Mouse (Mus musculus) ES-CJ7 (cell line): ENCODE data around the gene Gpr156.

Experiments used
- DNase-seq: peaks from one replicate; pipeline ENCODE4 v3.0.0; 2011; ENCODE audit warnings: low read depth, low spot score

Gpr156 gene

GRCm38 (mm10) chr16:37916818-37917201 lies 514 bp downstream of the Gpr156 start:
- no peak for DNase-seq

DNA sequence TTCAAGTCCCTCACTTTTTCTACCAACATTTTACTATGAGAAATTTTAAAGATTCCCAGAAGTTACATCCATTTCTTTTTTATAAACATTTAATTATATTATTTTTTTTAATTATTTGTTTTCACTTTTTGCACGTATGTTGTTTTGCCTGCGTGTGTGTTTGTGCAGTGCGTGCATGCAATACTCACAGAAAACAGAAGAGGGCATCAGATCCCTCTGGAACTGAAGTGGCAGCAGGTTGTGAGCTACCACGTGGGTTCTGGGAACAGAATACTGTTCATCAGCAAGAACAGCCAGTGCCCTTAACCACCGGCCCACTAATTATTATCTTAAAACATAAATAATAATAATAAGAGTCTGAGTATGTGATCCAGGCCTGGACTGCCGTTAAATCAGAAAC lies 2.7 kb downstream of the Gpr156 start:
- DNase-seq: peak; percentile 68

DNA sequence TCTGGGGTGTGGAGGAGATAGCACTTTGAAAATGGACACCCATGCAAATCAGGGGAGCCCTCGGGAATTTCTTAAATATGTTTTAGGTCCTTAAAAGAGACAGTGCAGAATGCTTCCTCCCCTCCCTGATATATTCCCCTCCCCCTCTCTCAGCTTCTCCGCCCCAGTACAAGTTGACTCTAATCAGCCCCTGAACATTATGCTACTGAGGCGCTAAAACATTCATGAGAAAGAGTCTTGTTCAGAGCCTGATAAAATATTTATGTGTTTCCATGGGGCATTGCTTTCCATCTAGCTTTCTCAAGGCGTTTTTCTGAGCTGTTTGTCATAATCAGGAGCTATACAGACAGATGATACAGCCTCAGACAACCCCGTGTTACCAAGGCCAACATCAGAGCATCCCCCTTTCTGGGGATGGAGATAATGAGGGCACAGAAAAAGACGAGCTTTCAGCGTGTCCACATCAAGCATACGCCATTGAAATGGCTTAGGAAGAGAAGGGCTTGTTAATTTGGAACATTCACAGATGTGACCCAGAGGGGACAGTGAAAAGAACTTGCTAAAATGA lies 4.6 kb downstream of the Gpr156 start:
- DNase-seq: no peak

DNA sequence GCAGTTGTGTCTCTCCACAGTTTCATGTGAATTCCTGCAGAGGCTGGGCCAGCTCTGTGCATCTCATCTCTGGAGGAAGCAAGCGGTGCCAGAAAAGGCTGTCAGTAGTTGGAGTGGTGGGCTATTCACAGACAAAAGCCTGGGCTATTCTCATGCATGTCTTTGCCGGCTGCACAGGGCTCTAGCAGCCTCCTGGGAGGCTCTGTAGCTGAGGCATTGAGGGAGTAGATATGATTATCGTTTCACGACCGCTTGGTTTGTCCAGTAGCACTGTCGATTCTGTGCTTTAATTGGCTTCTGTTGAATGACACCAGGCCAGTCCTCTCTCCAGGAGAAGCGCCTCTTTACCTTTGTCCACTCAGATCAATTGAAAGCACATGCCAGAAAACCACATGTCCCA lies 9.8 kb downstream of the Gpr156 start:
- DNase-seq: no peak

GRCm38 (mm10) chr16:37927117-37927516 lies 10.8 kb downstream of the Gpr156 start:
- no peak for DNase-seq

DNA sequence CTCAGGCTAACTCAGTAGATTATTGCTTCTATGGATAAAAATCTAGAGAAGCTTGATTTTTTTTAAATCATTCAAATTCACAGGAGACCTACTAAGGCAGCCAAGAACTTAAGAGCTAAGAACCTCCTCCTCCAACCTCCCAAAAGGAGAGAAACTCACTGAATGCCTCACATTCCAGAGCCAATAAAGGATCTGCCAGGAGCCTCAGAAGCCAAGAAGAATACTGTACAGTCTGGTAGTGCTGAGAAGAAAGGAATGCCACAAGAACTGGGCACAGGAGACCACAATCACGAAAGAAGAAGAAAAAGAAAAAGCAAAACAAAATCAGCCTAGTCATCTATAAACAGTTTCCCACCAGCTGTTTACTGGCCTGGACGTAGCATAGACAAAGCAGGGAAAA lies 12.7 kb downstream of the Gpr156 start:
- DNase-seq: no peak

GRCm38 (mm10) chr16:37929626-37930025 lies 13.3 kb downstream of the Gpr156 start:
- peak; percentile 64 for DNase-seq

GRCm38 (mm10) chr16:37934932-37935331 lies 18.6 kb downstream of the Gpr156 start:
- no peak for DNase-seq

- no peak for DNase-seq
Observed at GRCm38 (mm10) chr16:37937276-37937675, 21.0 kb downstream of the Gpr156 start.

DNA sequence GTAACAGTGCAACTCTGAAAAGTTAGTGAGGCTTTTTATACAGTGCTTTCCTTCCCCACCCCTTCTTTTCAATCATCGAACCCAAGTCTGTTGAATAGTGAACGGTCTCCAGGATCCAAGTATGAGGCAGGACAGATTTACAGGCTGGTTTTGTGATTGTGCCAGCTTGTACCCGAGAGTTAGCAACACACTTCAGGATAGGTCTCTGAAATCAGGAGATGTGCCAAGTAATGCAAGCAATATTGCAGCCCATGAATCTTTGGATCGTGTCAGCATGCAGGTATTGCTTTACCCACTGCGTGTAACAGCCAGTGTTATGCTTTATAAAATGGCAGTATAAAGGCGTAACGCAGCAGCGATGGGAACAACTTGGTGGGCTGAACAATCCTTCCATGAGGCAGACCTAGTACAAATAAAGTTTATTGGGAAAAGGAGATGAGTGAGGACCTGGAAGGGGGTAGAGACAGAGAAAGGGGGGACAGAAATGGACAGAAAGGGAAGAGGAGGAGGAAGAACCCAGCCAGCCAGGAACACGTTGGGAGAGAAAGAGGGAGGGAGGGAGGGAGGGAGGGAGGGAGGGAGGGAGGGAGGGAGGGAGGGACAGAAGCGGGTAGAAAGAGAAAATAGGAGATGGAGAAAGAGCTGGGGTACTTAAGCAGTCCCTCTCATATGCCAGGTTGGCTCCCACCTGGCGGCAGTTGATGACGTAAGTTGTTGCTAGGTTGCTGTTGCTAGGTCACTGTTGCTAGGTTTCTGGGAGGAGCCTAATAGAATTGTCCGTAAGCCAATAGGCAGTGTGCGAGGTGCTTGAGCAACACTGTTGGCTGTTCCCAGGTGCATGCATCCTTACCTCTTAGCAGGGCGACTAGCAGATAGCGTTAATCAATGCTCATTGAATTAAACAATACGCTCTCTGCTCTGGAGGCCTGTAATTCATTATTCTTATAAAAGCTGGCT lies 22.1 kb downstream of the Gpr156 start:
- peak; percentile 67 for DNase-seq

GRCm38 (mm10) chr16:37939082-37939863 lies 23.0 kb downstream of the Gpr156 start:
- no peak for DNase-seq

DNA sequence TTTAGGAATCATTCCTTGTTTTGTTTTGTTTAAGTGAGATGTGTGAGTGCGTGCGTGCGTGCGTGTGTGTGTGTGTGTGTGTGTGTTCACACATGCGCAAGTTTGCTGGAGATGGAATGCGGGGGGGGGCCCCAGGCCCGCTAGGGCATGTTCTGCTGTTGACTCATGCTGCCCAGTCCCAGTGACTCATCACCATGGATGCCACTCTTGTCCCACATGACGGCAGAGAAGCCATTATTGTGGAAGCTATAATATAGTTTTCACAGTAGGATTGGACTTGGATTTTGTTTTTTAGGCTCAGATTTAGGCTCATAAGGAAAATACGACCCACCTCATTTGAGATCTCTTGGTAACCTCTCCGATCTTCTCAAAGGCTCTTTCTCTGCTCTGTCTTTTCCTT lies 24.0 kb downstream of the Gpr156 start:
- DNase-seq: no peak

DNA sequence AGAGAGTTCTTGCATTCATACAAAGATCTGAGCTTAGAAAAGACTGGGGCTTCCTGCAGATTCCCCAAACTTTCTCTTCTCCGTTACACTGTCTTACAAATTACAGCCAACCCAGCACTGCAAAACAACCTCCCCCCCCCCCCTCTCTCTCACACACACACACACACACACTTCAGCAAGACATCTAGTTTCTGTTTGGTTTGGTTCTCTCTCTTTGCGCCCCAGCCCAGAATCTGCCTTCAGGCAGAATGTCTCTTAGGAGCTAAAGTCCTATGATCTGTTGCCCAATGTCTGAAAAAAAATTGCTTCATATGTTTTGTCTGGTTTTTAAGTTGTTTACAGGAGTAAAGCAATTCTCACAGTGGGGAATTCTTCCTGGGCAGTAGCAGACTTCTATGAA lies 27.4 kb downstream of the Gpr156 start:
- DNase-seq: no peak

GRCm38 (mm10) chr16:37945031-37945796 lies 28.9 kb downstream of the Gpr156 start:
- DNase-seq: no peak

GRCm38 (mm10) chr16:37947160-37947559 lies 30.9 kb downstream of the Gpr156 start:
- DNase-seq: peak; percentile 53

DNA sequence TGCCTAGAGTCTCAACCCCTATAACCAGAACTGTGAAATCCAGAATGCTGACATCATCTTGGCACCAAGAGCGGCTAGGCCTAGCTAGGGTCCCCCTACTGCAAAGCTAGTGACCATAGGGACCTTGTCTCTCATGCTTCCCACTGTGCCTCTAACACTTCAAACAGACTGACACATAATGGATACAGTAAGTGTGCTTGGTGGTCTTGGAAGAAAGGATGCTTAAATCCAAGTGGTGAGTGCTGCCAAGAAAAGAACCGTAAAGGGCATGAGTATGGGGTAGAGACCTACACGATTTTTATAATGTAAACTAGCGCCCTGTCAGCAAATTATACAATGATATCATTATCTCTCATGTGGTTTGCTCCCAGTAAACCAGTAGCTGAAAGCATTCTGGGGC lies 32.1 kb downstream of the Gpr156 start:
- DNase-seq: no peak

DNA sequence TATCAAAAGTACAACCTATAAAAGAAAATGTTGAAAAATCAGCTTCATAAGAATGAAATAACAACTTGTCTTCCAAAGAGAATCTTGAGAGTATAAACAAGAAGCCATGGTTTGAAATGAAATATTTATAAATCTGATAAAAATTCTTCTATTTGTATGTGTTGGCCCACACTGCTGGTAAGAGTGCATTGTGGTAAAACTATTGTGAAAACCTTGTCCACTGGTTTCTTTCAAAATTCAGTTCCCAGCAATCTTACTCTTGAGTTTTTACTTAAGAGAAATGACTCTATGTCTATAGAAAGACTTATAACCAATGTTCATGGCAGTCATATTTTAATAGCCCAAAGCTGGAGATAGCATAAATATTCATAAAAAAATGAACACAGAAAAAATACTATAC lies 34.9 kb downstream of the Gpr156 start:
- no peak for DNase-seq

DNA sequence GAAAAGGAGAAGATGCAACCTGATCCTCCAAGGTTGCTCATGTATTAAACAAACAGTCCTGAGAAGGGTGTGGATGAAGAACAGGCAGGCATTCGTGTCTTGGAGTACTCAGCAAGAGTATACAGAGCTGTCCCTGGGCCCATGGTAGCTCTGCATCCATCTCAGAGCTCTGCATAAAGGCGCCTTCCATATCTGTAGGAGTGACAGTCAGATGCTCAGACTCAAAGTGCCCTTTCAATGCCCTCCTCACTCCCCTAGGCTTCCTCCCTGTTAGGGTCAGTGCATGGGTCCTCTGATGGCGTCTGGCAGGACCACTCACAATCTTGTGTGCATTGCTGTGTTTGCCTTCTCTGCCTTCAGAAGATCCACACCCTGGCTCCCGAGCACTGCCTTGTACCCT lies 36.9 kb downstream of the Gpr156 start:
- no peak for DNase-seq

DNA sequence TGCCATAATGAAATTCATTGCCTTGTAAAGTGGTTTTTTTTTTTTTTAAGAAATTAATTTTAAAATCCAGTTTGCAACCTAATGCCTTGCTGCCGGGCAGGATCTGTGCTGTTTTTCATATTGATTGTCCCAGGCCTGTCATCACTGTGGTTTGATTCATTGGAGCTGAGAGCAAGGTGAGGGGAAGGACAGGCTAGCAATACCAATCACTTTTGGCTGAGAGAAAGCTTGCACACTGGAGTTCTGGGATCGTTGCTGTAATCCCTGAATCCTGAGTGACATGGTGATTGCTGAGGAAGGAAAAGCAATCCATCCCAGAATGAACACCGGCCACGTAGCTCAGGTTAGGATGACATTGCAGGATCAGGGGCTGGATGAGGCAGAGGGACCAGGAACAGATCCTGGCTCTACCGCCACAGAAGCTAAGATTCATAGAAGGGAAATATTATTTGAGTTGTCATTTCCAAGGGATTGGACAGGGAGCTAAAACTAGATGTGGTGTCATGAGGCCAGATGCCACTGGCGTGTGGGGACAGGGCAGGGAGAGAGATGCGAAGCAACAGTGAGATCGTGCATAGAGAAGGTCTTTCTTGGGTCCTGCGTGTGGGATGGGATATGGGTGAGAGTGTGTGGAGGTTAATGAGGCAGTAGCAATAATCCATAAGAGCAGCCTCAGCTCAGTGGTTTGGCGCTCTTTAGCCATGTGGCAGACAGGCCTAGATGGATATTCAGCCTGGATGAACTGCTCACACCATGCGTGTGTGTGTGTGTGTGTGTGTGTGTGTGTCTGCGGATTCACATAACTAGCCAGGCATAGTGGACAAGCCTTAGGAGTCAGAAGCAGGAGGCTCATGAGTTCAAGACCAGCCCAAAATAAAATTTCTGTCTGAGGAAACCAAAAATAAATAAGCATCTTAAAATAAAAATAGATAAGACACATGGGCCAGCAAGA lies 38.0 kb downstream of the Gpr156 start:
- no peak for DNase-seq

DNA sequence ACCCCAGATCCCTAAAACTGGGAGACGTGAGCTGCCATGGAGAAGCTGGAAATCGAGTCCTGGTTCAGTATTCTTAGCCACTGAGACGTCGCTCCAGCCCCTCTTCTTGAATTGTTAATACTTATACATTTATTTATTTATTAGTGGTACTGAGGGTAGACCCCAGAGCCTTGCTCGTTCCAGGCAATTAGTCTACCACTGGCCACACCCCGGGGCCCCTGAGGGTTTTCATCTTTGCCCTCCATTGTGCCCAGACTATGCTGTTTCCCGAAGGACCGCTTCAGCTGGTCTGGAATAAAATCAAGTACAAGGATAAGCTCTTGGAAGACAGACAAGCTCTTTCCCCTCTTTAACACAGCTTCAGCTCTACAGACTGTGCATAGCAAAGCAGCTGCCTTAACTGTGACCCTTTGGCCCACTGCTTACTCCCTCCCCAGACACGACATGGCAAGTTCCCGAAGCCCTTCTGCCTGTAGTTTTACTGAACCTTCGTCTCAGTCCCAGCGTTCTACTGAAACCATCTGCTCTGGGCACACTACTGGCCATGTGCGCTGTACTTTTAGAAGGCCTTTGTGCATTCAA lies 39.1 kb downstream of the Gpr156 start:
- DNase-seq: no peak
